Mouse (Mus musculus) lung, embryonic 16.5 days (tissue): ENCODE measurements at regions not wholly inside any gene's neighbourhood (a gene's known extent, or its start where the extent isn't known, plus 50 kb on each side); places are given as distances from the start of the nearest gene placed in this dataset.

ENCODE experiments used
- ATAC-seq: fragments of 200-750 bp; cut with Nextera tagmentation; 2 replicates; pipeline ENCODE4 v1.8.0; 2017; ENCODE audit warnings: low read depth, mild to moderate bottlenecking, moderate library complexity
- H3K27ac ChIP-seq: fragments of 300-500 bp; sonication (generic); 2 replicates; pipeline ENCODE4 v1.5.1; 2014; ENCODE audit warnings: mild to moderate bottlenecking, control low read depth, low read length
- H3K27me3 ChIP-seq: fragments of 300-500 bp; sonication (generic); 2 replicates; pipeline ENCODE4 v1.6.1; 2014; ENCODE audit warnings: low read depth, low read length, mixed read lengths; ENCODE audit not compliant: control insufficient read depth, insufficient read depth
- H3K36me3 ChIP-seq: fragments of 300-500 bp; sonication (generic); 2 replicates; pipeline ENCODE4 v1.6.1; 2014; ENCODE audit warnings: low read length; ENCODE audit not compliant: control insufficient read depth, insufficient read depth
- H3K4me1 ChIP-seq: fragments of 300-500 bp; sonication (generic); replicated peaks from 2 replicates; pipeline ENCODE4 v1.6.1; 2014; ENCODE audit warnings: low read length, mixed read lengths; ENCODE audit not compliant: control insufficient read depth, insufficient read depth
- H3K4me2 ChIP-seq: fragments of 300-500 bp; sonication (generic); 2 replicates; pipeline ENCODE4 v1.6.1; 2014; ENCODE audit warnings: low read depth, low read length, control low read depth
- H3K4me3 ChIP-seq: fragments of 300-500 bp; sonication (generic); 2 replicates; pipeline ENCODE4 v1.5.1; 2014; ENCODE audit warnings: mild to moderate bottlenecking, low read length, control low read depth
- H3K9ac ChIP-seq: fragments of 300-500 bp; sonication (generic); 2 replicates; pipeline ENCODE4 v1.6.1; 2014; ENCODE audit warnings: low read length, control low read depth
- H3K9me3 ChIP-seq: fragments of 300-500 bp; sonication (generic); 2 replicates; pipeline ENCODE4 v1.6.1; 2016; ENCODE audit warnings: low read length; ENCODE audit not compliant: control insufficient read depth
- WGBS: fragments of 180-500 bp; shearing (Covaris S2); extraction: QIAGEN DNeasy Blood & Tissue Kit; methylation state at CpG from one replicate; pipeline ENCODE4 v1.1.7; 2014; 5-methylcytosine and 5-hydroxymethylcytosine counted together

DNA sequence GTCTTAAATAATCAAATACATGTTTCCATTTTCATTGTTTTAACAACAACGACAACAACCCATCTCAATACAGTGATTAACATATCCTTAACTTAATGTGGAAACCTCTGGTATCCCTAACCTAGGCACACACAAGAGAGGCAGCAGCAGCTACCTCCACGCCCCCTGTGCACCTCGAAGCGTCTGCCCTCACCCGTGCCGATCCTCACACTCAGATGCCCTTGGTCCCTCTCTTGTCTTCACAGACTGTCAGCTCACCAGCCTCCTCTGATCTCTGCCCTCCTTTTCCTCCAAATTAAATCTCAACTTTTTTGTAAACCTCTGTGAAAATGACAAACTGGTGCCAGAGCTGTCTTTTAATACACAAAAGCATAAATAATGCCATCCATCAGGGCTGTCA, 185.2 kb downstream of the Gm45692 start:
- WGBS: 47% methylated on average over 6 of the region's 6 CpGs
- Histone ChIP-seq H3K36me3 (no peaks in the 10 kb centered on the region), H3K4me3 (no peak overlapping the region), H3K4me1 (no peaks in the 10 kb centered on the region), H3K9me3 (no peaks in the 10 kb centered on the region), H3K4me2 (no peak overlapping the region), H3K9ac (no peak overlapping the region), H3K27me3 (peaks cover 10% of the 10 kb centered on the region), H3K27ac (no peak overlapping the region)
- ATAC-seq: no peak

DNA sequence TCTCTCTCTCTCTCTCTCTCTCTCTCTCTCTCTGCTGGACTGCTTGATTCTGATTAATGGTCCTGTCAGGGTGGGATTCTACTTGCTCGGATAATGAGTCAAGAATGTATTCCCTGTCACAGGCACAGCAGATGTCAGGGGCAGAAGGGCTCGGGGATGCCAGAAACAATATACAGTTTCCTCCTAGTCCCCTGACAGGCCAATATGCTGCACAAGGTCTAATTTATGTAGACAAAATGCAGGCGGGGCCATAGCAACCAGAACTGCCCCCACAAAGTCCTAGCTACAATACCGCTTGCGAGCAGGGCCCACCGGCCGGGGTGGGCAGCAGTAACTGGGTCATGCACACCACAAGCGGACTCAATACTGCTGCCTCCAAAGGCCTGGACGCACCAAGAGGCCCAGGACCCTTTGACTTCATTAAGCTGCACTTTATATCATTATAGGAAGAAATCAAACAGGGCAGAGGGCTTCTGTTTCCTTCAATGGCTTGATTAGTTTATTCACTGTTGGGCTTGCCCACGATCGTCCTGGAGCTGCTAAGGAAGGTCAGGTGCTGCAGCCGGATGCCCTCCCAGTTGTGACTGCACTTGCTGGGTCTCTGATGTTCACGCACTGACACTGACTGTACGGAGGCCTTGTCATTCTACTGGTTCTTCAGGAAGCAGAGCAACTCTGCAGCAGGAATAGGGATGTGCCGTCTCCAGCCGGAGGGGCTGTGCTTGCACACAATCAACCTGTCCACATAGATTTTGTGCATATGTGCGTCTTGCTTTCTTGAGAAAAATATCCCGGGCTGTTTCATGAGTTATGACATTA, 185.9 kb downstream of the Gm45692 start:
- ATAC-seq: no peak
- H3K4me3 ChIP-seq: no peak overlapping the region
- no peaks in the 10 kb centered on the region for H3K9me3 ChIP-seq
- no peaks in the 10 kb centered on the region for H3K4me1 ChIP-seq
- WGBS: 47% methylated on average over 18 of the region's 18 CpGs
- no peak overlapping the region for H3K9ac ChIP-seq
- H3K36me3 ChIP-seq: no peaks in the 10 kb centered on the region
- H3K27me3 ChIP-seq: peaks cover 10% of the 10 kb centered on the region
- no peak overlapping the region for H3K4me2 ChIP-seq
- no peak overlapping the region for H3K27ac ChIP-seq

DNA sequence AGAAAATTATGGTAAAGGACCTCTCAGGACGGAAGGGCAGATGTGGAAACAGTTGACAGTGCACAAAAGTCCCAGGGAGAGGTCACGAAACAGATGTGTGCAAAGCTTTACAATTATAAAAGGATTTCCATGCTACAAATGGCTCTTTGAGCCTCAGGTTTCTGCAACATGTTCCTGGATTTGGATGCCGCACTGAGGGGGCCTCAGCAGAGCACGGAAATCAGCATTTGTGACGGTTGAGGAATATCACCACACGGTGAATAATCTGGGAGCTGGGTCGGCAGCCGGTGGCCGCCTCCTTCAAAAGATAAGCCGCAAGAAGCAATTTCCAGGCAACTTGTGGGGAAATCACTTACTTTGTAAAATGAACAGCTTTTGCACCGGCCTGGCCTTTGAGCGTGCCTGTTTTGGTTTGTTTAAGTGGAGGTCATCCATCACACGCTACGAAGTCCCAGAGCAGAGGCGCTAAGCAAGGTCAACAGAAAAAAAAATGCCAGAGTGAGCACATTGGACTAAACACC, 188.8 kb downstream of the Gm45692 start:
- Histone ChIP-seq H3K36me3 (no peaks in the 10 kb centered on the region), H3K4me1 (no peaks in the 10 kb centered on the region), H3K27me3 (peaks cover 10% of the 10 kb centered on the region), H3K4me3 (no peak overlapping the region), H3K9me3 (no peaks in the 10 kb centered on the region), H3K4me2 (no peak overlapping the region), H3K9ac (no peak overlapping the region), H3K27ac (no peak overlapping the region)
- 8% methylated on average over 15 of the region's 15 CpGs for WGBS
- ATAC-seq: no peak

DNA sequence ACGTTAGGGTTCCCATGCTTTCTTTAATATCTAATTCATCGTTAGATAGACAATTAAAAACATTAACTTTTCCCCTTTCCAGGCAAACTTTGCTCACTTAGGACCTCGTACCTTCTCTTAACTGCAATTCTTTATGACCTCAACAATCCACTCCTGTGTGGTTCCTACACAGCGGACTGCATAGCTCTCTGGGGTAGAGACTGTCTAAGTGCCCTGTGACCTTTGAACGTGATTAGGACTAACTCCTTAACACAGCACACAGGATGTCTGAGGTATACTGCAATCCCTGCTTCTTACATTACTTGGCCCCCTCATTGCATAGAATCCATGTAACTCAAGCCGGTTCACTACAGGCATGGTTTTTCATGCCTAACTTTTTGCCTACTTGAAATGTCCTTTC, 190.4 kb downstream of the Gm45692 start:
- Histone ChIP-seq H3K27me3 (peaks cover 10% of the 10 kb centered on the region), H3K36me3 (no peaks in the 10 kb centered on the region), H3K9ac (no peak overlapping the region), H3K4me2 (no peak overlapping the region), H3K4me1 (no peaks in the 10 kb centered on the region), H3K9me3 (no peaks in the 10 kb centered on the region), H3K4me3 (no peak overlapping the region), H3K27ac (no peak overlapping the region)
- 74% methylated on average over 6 of the region's 6 CpGs for WGBS
- no peak for ATAC-seq

DNA sequence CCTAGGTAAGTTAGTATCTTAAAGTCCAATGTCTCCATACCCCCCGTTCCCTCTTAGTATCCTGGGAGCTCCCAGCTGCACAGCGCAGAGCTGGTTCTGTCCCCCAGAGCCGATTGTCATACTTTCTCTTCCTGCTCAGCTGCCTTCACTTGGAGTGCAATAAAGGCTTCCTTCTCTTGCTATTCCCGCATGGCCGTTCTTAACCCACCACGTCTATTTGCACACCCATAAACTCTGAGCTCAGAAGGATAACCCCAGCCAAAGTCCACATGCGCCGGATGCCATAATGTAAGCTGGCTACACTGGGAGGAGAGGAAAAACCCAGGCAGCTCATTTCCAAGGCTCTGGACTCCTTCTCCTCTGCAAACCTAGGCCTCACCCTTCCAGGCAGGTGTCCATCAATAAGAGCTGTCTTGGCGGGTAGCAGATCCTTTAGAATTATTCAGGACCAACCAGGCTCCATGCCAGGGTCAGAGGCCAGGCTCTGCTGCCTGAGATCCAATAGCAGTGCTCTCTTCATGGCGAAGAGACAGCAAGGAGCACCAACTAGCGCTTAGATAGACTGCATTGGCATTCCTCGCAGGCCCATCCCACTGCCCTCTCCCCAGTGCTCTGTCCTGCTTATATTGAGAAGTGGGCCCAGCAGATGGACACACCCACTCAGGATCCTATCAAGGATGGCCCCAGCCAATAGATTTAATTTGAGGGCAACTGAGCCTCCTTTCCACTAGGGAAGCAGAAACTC, 204.4 kb downstream of the Gm45692 start:
- Histone ChIP-seq H3K9ac (no peak overlapping the region), H3K4me3 (no peak overlapping the region), H3K4me2 (no peak overlapping the region), H3K27me3 (no peaks in the 10 kb centered on the region), H3K9me3 (no peaks in the 10 kb centered on the region), H3K4me1 (no peaks in the 10 kb centered on the region), H3K27ac (no peak overlapping the region), H3K36me3 (no peaks in the 10 kb centered on the region)
- no peak for ATAC-seq
- WGBS: 85% methylated on average over 12 of the region's 12 CpGs

DNA sequence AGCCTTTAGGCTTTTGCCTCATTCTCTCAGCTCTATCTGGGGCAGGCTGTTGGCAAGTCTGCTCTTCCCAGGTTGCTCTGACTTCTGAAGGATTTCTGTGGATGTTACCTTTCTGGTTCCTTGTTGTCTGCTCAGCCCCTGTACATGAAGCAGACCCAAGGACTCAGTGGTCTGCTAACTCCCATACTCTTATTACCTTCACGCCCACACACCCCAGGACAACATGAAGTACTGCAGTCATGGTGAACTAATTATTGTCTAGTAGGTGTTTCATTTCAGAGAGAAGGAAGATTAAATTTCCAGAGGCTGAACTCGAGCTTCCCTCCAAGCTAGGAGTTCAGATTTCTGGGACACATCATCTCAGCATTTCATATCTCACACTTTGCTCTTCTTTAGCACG, 205.3 kb downstream of the Gm45692 start:
- no peak for ATAC-seq
- 66% methylated on average over 3 of the region's 3 CpGs for WGBS
- no peaks in the 10 kb centered on the region for H3K36me3 ChIP-seq

DNA sequence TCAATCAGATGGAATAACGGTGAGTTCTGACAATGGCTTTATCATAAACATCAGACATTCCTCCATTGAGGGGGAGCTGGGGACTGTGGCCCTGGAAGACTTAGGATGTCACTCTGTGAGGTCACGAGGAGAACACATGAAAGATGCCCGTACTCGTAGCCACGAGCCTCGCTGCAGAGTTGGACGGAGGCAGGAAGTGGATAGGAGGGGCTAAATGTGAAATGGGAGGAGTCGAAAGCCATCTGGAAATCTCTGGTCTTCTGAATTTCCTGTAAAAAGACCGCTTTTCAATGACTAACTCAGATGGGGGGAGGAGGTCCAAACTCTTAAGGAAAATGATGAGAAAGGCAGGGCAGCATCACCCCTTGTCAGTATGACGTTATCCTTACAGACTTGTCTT, 210.5 kb downstream of the Gm45692 start:
- no peaks in the 10 kb centered on the region for H3K9me3 ChIP-seq
- peak overlapping the region; percentile 21 for H3K4me3 ChIP-seq
- no peaks in the 10 kb centered on the region for H3K36me3 ChIP-seq
- WGBS: 33% methylated on average over 10 of the region's 10 CpGs
- no peak for ATAC-seq
- H3K9ac ChIP-seq: no peak overlapping the region
- H3K4me2 ChIP-seq: peak overlapping the region; percentile 45
- H3K27me3 ChIP-seq: no peaks in the 10 kb centered on the region
- H3K4me1 ChIP-seq: no peaks in the 10 kb centered on the region
- no peak overlapping the region for H3K27ac ChIP-seq

More for the DNA sequence above, 205.3 kb downstream of the Gm45692 start:
- no peak overlapping the region for H3K4me2 ChIP-seq
- no peak overlapping the region for H3K4me3 ChIP-seq
- H3K9ac ChIP-seq: no peak overlapping the region
- H3K4me1 ChIP-seq: no peaks in the 10 kb centered on the region
- H3K27ac ChIP-seq: no peak overlapping the region
- H3K27me3 ChIP-seq: no peaks in the 10 kb centered on the region
- H3K9me3 ChIP-seq: no peaks in the 10 kb centered on the region

DNA sequence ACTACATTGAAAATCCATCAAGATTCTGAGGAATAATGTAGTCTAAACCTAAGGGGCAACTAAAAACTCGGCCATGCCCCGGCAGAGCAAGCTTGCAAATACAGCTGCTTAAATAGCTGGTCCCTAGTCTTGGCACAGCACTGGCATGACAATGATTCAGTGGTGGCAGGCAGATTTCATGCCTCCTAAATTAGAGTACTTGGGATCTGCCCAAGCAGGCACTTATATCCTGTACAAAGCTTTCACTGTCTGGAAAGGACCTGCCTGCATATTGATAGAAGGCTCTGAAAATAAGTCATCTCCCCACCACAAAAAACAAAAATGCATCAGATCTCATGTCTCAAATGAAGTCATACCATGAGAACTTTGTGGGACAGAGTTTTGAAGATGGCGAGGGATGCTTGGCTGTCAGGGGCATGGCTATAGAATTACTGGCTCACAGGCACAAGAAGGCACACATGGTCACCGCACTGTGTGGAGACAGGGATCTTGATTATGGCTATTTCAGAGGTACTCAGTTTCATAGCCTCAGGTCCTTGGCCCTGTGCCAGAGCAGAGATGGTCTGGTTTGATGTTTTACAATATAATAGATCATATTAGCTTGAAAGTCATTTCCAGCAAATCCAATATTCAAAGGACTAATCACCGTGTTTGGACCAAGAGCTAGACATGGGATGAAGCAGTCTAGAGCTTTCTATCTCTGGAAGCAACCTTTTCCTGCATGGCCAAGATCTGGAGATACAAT, 217.7 kb downstream of the Gm45692 start:
- no peak for ATAC-seq
- Histone ChIP-seq H3K4me3 (no peak overlapping the region), H3K9ac (no peak overlapping the region), H3K4me1 (no peaks in the 10 kb centered on the region), H3K4me2 (no peak overlapping the region), H3K9me3 (no peaks in the 10 kb centered on the region), H3K36me3 (no peaks in the 10 kb centered on the region), H3K27ac (no peak overlapping the region), H3K27me3 (no peaks in the 10 kb centered on the region)
- 88% methylated on average over 5 of the region's 5 CpGs for WGBS

DNA sequence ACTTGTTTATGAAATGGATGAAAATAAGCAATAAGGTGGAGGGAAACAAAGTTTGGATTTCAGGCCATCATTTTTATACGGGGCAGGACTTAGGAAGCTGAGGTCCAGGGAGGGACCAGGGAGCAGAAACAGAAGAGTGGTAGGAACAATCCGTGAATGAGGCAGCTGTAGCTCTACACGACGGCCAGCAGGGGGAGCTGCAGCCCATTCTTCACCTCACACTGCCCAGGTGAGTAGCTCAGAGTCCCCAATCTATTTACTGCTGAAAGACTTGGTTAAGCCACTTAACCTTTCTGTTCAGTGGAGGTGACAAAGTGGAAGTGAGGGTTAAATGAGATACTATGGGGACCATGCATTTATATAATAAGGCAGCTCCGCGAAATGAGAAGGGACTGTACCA, 225.7 kb downstream of the Gm45692 start:
- Histone ChIP-seq H3K27ac (no peak overlapping the region), H3K27me3 (no peaks in the 10 kb centered on the region), H3K4me1 (no peaks in the 10 kb centered on the region), H3K36me3 (no peaks in the 10 kb centered on the region), H3K4me3 (no peak overlapping the region), H3K9ac (no peak overlapping the region), H3K9me3 (no peaks in the 10 kb centered on the region), H3K4me2 (no peak overlapping the region)
- ATAC-seq: peak; percentile 57; the same call in 1 of the 2 replicates
- 28% methylated on average over 6 of the region's 6 CpGs for WGBS
